Mouse (Mus musculus) natural killer cell, adult 2 months (primary cell): Measurements from ENCODE around the gene Tbc1d9.

ENCODE experiments used
- DNase-seq, 2 experiments: peaks; one replicate each; pipeline ENCODE4 v3.0.0; 2022; ENCODE audit warnings: low spot score in 2 of 2

Tbc1d9 gene

GRCm38 (mm10) chr8:83177317-83178195 lies 12.4 kb downstream of the Tbc1d9 start:
- DNase-seq, result no peak

DNA sequence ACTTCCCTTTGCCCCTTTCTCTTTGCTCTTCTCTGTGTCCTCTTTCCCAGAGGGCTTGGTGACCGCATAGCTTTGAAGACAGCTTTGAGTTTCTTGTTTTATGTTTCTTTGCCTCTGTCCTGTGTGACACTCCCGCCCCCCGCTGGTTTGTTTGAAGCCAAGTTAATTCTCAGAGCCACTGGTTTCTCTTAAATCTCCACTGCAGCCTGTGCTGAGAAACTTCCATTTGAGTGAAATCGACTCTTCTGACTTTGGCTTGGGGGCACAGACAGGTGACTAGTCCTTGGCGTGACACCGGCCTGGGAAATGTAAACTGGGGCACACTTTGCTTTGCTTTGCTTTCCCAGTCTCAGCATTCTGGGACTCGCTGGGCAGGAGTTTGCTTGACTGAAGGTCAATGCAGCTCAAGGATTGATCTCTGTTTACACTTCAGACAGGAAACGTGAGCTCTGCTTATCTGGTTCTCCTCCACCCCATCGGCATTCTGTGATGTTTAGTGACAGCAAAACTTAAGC lies 13.1 kb downstream of the Tbc1d9 start:
- no peak for DNase-seq

- DNase-seq, result no peak
These were observed 16.8 kb downstream of the Tbc1d9 start for GRCm38 (mm10) chr8:83181851-83182482.

- no peak for DNase-seq
These were observed 17.6 kb downstream of the Tbc1d9 start for GRCm38 (mm10) chr8:83182784-83183183.

GRCm38 (mm10) chr8:83186376-83186775 lies 21.2 kb downstream of the Tbc1d9 start:
- no peak for DNase-seq

DNA sequence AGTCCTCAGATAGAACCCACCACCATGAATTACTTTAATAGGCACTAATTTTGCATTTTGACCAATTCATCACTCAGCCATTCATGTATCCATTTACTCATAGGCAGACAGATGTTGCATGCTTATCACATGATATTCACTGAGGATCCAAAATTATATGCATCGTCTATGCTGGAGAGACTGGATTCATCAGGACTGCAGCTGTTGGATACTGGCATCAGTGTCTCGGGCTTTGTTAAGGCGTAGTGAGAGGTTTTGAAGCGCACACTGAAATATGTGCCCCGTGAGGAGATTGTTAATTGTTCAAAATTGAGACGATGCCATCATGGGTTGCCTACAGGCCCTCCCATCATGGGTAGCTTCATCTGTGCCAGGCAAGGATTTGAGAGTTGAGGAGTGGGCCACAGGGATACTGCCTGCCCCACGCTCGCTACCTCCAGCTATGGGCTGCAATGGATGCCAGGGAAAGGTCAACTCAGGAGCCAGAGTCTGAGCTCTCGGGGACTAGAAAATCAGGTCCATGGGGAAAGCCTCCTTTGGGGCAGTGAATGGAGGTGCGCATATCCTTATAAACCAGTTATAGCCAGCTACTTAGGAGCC lies 22.3 kb downstream of the Tbc1d9 start:
- no peak for DNase-seq

DNA sequence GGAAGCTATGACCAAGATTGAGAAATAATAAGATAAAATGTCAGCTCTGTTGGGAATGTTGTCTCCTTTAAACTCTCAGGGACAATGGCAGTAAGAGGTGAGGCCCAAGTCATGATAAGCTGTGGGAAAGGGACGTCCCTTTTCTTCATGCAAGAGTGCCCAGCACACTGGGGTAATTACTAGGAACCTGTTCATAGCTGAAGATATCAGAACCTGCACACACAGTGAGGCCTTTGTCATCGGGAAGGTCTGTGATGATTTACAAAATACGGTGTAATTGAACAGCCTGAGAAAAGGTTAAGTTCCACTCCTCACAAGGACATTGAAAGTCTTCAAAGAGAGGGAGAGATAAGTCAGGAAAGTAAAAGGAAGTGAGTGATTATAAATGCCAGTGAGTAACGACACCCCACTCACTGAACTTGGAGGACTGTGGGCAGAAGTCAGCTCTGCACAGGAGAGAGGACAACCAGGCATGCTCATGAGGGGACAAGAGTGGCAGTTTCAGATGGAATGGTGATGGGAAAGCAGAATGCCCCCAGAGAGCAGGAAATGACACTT lies 24.5 kb downstream of the Tbc1d9 start:
- no peak for DNase-seq

DNA sequence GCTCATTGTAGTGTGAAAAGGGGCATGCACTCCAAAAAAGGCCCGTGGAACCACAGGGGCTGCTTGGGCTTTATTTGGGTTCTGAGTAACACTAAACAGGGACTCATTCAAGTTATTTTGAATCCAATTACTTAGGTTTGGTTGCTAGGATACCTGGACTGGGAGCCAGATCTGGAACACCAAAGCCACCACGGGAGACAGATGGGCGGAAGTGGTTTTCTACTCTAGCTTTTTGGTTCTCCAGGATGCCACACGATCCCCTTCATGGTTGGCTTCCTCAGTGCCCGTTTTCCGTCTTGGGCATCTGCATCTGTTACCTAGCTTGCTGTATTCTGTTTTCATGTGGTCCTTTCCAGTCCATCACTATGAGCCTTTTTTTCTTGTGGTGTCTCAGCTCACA lies 30.9 kb downstream of the Tbc1d9 start:
- DNase-seq, result no peak

GRCm38 (mm10) chr8:83199715-83200114 lies 34.6 kb downstream of the Tbc1d9 start:
- DNase-seq, result no peak

DNA sequence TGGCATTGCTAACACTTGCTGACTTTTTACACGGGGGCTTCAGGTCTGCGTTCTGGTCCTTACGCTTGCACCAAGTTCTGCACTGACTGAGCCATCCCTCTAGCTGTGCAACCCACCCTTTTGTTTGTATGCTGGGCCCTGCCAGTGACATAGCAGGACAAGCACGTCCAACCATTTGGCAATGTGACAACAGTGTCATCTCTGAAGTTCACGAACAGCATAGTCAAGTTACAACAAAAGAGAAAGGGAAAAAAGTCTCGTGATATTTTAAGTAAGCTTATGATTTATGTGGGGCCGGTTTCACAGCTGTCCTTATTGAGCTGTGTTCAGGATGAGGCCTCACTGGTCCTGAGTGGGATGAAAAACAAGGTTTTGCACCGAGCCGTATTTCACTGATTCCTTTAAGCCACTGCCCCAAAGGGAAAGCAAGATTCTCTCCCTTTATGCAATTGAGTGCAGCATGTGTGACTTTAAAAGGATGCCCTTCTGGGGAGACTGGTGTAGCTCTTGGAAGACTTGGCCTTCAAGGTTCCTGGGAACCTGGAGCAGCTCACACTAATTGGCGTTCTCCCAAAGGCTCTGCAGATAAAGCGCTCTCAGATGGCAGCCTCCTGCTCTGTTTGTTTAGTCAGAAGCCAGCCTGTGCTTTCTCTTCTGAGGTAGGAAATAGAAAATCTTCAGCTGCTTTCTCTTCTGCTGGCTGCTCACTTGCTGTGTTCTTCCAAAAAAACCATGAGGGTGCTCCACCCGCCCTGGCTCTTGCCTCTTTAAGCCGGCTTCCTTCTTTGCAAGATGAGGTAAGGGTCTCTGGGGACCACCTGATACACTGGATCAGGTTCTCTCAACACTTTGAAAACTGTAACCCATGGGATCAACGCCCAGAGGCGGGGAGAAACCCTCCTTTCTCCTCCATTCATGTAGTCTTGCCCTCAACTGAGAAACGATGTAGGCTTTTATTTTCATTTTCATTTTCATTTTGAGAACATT lies 35.3 kb downstream of the Tbc1d9 start:
- DNase-seq, result no peak

- no peak for DNase-seq
These were observed 37.8 kb downstream of the Tbc1d9 start for GRCm38 (mm10) chr8:83202946-83203345.

DNA sequence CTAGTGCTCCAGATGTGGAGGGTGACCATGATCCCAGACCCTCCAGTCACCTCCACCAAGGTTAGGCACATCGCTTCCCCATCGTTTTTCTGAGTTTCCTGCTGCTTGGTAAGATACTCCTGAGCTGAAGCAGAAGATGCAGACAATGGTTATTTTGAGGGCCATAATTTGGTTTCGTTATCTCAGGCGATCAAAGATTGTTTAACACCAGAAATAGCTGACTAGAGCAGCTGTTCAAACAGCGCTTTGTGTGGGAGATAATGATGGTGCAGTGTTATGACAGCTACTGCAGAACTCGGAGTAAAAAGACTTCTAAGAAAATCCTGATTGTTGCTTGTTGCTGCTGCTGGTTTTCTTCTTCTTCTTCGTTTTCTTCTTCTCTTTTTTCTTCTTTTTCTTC lies 40.8 kb downstream of the Tbc1d9 start:
- DNase-seq, result no peak

GRCm38 (mm10) chr8:83209581-83209980 lies 44.4 kb downstream of the Tbc1d9 start:
- DNase-seq, result no peak

GRCm38 (mm10) chr8:83210676-83211075 lies 45.5 kb downstream of the Tbc1d9 start:
- no peak for DNase-seq

- DNase-seq, result no peak
These were observed 49.9 kb downstream of the Tbc1d9 start for GRCm38 (mm10) chr8:83215065-83215464.

- DNase-seq, result no peak
These were observed 51.4 kb downstream of the Tbc1d9 start for GRCm38 (mm10) chr8:83216520-83216919.

DNA sequence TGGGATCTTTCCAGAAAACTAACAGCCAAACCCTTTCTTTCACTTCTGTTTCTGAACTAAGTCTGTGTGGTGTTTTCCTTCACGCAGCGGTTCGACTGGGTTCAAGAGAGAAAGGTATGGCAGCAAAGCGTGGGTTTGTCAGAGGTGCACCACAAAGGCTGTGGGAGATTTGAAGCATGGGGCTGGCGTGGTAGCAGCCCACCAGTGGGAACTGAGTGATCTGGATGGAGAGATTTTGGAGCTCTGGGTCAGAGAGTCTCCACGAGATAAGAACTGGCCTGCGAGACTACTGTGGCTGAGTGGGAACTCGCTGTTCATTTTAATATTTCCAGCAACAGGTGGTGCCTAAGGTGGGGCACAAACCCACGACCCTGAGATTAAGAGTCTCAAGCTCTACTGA lies 52.0 kb downstream of the Tbc1d9 start:
- DNase-seq, result no peak

GRCm38 (mm10) chr8:83217891-83218290 lies 52.7 kb downstream of the Tbc1d9 start:
- DNase-seq, result no peak

DNA sequence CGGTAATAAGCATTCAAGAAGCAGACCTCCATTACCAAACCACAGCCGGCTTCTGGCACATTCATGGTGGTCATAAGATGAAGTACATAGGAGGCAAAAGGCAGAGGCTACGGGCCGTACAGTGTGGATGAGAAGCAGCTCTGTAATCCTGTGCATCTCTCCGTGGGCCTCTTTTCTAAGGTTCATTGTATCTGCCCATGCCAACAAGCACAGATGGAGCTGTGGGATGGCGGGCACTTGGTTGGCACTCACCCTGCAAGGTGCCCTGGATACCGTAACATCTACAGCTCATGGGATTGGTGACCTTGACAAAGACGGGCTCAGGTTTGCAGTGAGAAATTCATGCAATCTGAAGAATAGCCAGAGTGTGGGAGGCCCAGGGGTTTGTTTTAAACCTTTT lies 54.2 kb downstream of the Tbc1d9 start:
- no peak for DNase-seq

GRCm38 (mm10) chr8:83220746-83221145 lies 55.6 kb downstream of the Tbc1d9 start:
- no peak for DNase-seq

GRCm38 (mm10) chr8:83224754-83225416 lies 59.7 kb downstream of the Tbc1d9 start:
- DNase-seq, result no peak
